Mouse (Mus musculus): ENCODE measurements at regions not wholly inside any gene's neighbourhood (a gene's known extent, or its start where the extent isn't known, plus 50 kb on each side); places are given as distances from the start of the nearest gene placed in this dataset.

GRCm38 (mm10) chrX:21558318-21558717, 74.0 kb downstream of the Agtr2 start:
- intact Hi-C loops (cut with DNase I): loop anchor here (10.0 kb wide), 1 partner anchor 64 kb away; no protein-coding TSS in a partner anchor
- no peak for DNase-seq

GRCm38 (mm10) chrX:21566669-21567068, 82.3 kb downstream of the Agtr2 start:
- intact Hi-C loops (cut with DNase I): no loop called here
- peak in 1 of 2 experiments; percentile 3 for DNase-seq

GRCm38 (mm10) chrX:21567530-21567929, 83.2 kb downstream of the Agtr2 start:
- peak; percentile 6 to 27 for DNase-seq
- intact Hi-C loops (cut with DNase I): no loop called here

- intact Hi-C loops (cut with DNase I): no loop called here
- peak in 1 of 2 experiments; percentile 8 for DNase-seq
Measured at GRCm38 (mm10) chrX:21567971-21568370, 83.6 kb downstream of the Agtr2 start.

- intact Hi-C loops (cut with DNase I): no loop called here
- no peak for DNase-seq
Measured at GRCm38 (mm10) chrX:21579945-21580344, 95.6 kb downstream of the Agtr2 start.

- intact Hi-C loops (cut with DNase I): no loop called here
- no peak for DNase-seq
Measured at GRCm38 (mm10) chrX:21586030-21586429, 101.7 kb downstream of the Agtr2 start.

- DNase-seq: no peak
- intact Hi-C loops (cut with DNase I): no loop called here
Measured at GRCm38 (mm10) chrX:21589811-21590210, 105.5 kb downstream of the Agtr2 start.
